Mouse (Mus musculus): ENCODE results near the gene Nudt19.

- TF ChIP-seq FLI1 (IDR thresholded peaks at IDR 0.05; ENCODE audit: low read length) (no peak), GATA1 (IDR thresholded peaks at IDR 0.05; ENCODE audit: borderline replicate concordance, low read length) (no peak)
Observed at GRCm38 (mm10) chr7:35594311-35594710, 38.2 kb upstream of the Nudt19 start.
